Mouse (Mus musculus): ENCODE measurements around the gene 1700012B09Rik. TPM values are rescaled to one million over a fixed set of nuclear protein-coding genes. Genes with fewer than 3 reads are reported as not detected.

Gene 1700012B09Rik
- total RNA-seq, 2 experiments from 2014 or later, result 1.1 TPM; not detected in 1

DNA sequence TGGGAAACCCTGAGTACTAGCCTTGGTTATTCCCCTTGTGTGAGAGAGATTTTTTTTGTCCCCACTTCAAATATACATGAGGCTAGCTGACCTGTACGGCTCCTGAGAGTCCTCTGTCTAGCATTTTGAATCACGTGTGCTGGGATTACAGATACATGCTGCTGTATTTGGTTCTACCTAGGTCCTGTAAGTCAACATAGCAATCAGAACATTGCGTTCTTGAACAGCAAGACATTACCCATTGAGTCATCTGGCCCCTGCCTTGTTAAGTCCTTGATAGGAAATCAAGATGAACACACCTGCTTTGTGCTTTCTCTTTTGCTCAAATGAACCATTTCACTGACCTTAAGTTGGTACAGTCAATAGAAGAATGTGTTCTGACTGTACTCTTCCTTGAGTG is 16.4 kb downstream of the 1700012B09Rik start:
- Histone ChIP-seq H3K4me3 (no peak overlapping the region), H3K27ac (no peak overlapping the region)
- no peak for DNase-seq (ENCODE audit: low spot score in 2 of 2)
- TF ChIP-seq CTCF (conservative IDR thresholded peaks at IDR 0.05), result no peak

DNA sequence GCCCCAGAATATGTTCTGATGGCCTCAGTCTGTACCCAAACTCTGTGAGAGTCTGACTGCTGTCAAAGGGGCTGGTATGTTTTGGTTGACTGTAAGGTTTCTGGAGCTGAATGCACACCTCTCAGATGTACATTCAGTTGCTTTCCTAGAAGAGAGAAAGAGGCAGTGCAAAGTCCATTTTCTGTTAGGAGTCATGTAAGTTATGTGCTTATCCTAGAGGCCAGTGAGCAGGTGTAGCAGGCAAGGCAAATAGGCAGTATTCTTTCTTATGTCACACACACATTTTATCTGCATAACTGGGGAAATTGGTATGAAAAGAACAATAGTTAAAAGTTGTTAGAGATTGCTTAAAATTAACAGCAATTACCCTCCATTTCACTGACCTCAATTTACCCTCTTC is 16.9 kb downstream of the 1700012B09Rik start:
- Histone ChIP-seq H3K27ac (no peak overlapping the region), H3K4me3 (no peak overlapping the region)
- DNase-seq (ENCODE audit: low spot score in 2 of 2), result no peak
- TF ChIP-seq CTCF (conservative IDR thresholded peaks at IDR 0.05), result no peak

DNA sequence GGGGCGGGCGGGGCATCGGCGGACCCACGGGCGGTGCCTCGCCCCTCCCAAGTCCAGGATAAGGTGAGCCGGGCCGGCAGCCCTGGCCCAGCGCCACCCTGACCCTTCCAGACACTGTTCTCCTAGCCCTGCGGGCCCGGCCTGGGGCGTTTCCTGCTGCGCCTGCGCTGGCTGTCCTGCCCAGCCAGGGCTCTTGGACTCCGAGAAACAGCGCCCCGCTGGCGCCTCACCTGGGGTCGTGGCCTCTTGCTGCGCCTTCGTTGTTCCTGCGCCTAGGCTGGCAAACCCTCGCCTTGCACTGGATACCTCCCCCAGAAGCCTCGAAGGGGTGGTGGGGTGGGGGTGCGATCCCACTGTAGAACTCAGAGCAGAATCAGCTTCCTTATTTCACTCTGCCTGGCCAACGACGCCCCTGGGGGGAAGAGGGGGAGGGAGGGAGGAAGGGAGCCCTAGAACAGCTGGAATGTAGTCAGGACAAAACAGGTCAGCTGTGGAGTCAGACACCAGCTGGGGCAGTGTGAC is 18.8 kb downstream of the 1700012B09Rik start, which contains the start of gene Fut4:
Fut4 (minus strand) TSS at position 393 of the 522 bp plus-strand sequence.
- DNase-seq (ENCODE audit: low spot score in 2 of 2), result no peak
- Histone ChIP-seq H3K27ac (no peak within 1 kb of the TSS), H3K4me3 (peak within 1 kb of the TSS; percentile 49)
- no peak for TF ChIP-seq CTCF (conservative IDR thresholded peaks at IDR 0.05)

DNA sequence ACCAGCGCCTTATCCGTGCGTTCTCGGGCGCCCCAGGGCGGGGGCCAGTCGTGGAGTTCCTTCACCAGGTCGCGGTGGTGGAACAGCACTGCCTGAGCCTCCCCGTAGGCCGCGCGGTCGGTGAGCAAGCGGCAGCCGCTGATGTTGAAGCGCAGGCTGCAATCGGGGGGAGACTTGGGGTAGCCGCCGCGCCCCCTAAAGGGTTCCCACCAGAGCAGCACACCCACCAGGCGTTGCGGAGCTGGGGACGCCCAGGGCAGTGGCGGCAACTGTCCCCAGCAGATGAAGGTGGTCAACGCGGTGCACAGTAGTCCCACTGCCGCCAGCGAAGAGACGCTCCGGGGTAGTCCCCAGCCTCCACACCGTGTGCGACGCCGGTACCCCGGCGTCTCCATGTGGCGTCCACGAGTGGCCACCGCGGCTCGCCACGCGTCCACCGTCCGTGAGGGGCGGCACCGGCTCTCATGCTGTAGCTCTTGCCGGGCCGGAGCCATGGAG is 19.3 kb downstream of the 1700012B09Rik start:
- DNase-seq (ENCODE audit: low spot score in 2 of 2), result no peak
- TF ChIP-seq CTCF (conservative IDR thresholded peaks at IDR 0.05), result no peak
- no peak overlapping the region for H3K27ac ChIP-seq
- peak overlapping the region; percentile 49 for H3K4me3 ChIP-seq

DNA sequence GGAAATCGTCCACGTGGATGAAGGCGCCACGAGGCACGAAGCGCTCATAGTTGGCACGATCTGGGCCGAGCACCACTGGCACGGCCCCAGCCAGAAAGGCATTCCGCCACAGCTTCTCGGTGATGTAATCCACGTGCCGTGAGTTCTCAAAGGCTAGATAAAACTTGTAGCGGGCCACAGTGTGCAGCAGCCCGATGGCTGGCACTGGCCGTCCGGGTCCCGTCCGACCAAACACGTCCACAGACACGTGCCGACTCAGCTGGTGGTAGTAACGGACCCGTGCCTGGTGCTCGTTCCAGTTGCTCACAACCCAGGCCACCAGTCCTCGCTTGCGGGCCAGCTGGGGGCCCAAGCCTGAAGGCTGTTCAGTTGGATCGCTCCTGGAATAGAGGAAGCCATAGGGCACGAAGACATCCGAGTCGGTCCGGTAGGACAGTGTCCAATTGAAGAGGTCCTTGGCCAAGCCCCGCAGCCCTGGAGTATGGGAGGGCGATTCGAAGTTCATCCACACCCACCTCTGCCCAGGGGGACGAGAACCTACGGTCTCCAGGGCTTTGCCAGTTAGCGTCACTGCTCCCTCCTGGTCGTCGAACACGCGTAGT is 19.8 kb downstream of the 1700012B09Rik start:
- H3K27ac ChIP-seq, result no peak overlapping the region
- DNase-seq (ENCODE audit: low spot score in 2 of 2), result no peak
- peak overlapping the region; percentile 49; the same call in 1 of the 2 replicates for H3K4me3 ChIP-seq
- TF ChIP-seq CTCF (conservative IDR thresholded peaks at IDR 0.05), result no peak

DNA sequence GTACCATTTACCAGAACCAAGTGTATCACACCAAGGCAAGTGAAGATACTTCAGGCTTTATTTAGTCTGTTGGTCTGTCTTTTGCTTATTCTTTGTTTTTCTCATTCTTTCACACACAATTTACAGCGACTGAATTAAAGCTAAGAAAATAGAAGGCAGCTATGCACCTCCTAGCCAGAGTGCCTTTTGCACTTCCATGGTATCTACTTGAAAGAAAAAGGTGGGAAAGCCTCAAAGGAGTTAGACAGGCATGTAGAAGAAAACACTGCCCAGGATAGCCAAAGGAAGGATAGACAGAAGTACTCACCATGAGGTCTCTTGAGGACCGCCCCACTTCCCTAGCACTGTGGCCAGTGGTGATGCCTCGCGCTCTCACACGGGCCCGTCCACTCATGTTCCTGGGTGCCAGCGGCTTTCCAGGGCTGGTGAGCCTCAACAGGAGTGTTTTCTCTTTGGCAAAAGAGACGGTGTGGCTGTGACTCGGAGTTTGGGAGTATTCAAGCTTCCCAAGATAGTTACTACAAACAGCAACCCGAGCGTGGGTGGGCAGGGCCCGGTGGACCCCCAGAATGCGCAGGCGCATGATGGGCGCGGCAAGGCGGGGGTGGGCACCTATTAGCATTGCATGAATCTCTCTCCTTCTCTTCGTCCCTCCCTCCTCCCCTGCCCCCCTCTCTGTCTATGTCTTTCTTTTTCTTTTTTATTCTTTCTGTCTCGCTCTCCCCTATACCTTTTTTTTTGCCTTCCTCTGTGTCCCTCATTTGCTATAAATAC is 30.5 kb downstream of the 1700012B09Rik start, which contains the start of gene Piwil4:
Piwil4 (minus strand) TSS at position 583 of the 774 bp plus-strand sequence.
- no peak for TF ChIP-seq CTCF (conservative IDR thresholded peaks at IDR 0.05)
- no peak within 1 kb of the TSS for H3K27ac ChIP-seq
- no peak for DNase-seq (ENCODE audit: low spot score in 2 of 2)
- H3K4me3 ChIP-seq, result no peak within 1 kb of the TSS

DNA sequence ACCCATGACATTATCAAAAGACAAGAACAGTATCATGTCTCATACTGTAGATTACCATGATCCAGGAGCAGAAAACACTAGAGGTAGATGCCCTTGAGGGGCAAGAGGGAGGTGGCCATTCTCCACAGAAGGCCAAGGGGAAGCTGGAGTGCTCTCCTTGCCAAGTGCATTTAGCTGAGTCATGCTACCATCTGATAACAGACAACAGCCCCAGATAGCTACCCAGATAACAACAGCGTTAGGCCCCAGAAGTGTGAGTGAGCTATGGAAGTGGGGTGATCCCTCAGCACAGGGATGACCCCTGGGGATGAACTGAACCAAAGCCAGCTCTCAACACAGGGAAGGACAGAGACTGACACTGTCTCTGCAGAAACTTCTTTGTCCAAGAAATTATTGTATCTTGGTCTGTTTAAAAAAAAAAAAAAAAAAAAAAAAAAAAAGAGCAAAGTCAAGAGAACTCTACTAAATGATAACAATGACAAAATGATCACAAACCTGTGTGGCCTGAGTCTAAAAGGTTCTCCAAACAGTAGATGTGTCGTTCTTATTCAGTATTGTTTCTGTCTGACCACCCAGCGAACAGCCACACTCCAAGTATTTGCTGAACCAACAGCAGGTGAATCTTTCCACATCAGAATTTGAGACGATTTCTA is 31.2 kb downstream of the 1700012B09Rik start:
- Histone ChIP-seq H3K4me3 (no peak overlapping the region), H3K27ac (no peak overlapping the region)
- DNase-seq (ENCODE audit: low spot score in 2 of 2), result no peak
- TF ChIP-seq CTCF (conservative IDR thresholded peaks at IDR 0.05), result no peak

DNA sequence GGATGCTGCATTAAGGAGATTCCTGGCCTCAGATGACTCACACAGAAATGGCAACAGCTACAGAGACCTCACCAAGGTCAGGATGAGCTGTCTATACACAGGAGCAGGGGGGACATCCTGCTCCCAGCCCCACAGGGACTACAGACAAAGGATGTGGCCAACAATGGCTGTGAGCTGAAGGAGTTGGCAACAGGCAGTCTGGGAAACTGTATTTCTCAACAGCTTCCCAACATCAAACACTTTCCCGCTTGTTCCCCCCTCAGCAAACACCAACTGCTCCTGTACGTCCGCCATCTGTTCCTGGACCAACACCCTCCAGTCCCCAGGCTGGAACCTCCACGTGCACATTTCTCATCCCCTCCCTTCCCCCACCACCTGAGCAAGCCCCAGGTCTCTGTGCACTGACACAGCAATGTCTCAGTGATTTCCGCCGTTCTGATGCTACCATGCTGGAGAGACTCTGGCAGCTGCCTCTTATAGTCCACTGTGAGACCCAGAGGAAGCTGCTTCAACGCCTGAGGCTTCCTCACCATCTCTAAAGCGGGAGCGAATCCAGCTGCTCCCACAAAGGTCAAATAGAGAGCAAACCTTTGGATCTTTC is 39.8 kb downstream of the 1700012B09Rik start:
- DNase-seq (ENCODE audit: low spot score in 2 of 2), result no peak
- Histone ChIP-seq H3K27ac (no peak overlapping the region), H3K4me3 (no peak overlapping the region)
- no peak for TF ChIP-seq CTCF (conservative IDR thresholded peaks at IDR 0.05)

DNA sequence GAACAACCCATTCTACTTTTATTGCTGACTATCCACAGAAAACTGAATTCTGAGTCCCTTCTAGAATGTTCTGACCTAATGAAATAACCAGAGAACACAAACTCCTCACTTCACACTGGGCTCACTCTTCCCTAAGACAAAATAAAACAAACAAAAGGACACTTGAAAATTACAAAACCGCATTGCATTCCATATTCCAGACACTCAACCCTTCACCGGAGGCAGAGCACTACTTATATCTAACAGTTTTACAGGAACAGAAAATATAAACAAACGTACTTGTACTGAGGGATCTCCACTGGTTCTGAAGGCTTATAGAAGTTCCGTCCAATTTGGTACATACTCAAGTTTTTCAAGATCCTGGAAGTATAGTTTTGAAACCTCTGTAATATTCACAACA is 42.5 kb downstream of the 1700012B09Rik start:
- H3K4me3 ChIP-seq, result no peak overlapping the region
- no peak for DNase-seq (ENCODE audit: low spot score in 2 of 2)
- no peak overlapping the region for H3K27ac ChIP-seq
- no peak for TF ChIP-seq CTCF (conservative IDR thresholded peaks at IDR 0.05)

DNA sequence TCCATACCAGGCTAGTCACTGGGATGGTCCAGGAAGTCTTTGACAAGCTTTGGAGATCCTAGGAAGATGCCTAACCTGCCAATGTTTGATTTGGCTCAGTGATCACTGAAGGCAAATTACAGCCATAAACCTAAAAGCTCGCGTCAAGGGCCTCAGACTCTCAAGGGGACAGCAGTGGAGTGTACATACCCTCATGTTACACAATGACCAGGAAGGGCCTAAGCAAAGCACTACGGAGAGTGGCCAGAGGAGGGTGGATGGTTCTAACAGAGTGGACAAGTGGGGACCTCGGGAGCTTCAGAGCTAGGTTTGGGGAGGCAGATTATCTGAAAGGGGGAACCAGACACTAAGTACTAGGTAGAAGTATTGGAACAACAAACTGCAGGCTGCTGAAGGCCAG is 44.2 kb downstream of the 1700012B09Rik start:
- no peak overlapping the region for H3K27ac ChIP-seq
- no peak for TF ChIP-seq CTCF (conservative IDR thresholded peaks at IDR 0.05)

DNA sequence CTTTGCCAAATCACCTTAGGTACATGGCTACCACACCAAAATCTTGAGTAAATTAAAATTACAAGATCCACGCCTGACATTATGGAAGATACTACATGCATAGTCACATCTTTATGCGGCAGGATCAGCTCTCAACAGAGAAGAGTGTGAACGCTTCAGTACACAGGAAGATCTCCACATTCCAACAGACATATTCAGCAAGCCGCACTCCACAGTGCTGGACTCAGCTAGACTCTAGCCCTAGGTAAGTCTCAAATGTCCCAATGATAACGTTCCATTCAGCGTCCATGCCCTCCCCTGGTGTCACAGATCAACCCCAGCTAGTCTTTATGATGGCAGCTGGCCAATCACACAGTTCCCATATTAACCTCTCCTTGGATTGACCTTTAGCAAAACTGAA is 44.8 kb downstream of the 1700012B09Rik start:
- H3K4me3 ChIP-seq, result no peak overlapping the region
- no peak for TF ChIP-seq CTCF (conservative IDR thresholded peaks at IDR 0.05)
- no peak for DNase-seq (ENCODE audit: low spot score in 2 of 2)
- no peak overlapping the region for H3K27ac ChIP-seq

More for the DNA sequence above, 44.2 kb downstream of the 1700012B09Rik start:
- DNase-seq (ENCODE audit: low spot score in 2 of 2), result no peak
- no peak overlapping the region for H3K4me3 ChIP-seq

DNA sequence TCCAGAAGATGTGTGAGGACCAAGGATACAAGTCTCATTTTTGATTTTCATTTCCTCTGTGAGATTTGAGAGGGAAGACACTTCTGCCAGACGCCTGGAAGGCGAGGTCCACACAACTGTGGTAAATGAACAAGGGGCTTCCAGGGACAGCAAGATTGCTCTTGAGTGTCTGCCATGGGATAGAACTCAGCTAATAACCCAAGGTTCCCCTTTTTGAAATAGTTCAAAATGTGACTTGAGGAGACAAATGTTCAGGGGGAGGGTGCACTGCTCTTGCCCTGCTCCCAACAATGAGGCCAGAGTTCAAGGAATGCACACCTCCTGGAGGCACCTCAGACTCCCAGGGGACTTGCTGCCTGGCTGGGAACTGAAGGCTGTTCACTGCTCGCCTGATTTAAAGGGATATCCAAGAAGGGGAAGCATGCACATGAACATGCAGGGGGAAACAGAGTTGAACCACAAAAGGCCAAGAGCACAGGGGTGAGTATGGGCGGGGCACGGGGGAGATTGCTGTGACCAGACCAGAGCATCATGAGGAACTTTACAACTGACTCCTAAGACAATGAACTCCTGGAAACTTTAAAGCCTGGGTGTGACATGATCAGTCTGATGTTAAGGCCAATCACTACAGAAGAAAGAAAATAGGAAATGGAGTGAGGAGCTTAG is 45.9 kb downstream of the 1700012B09Rik start:
- TF ChIP-seq CTCF (conservative IDR thresholded peaks at IDR 0.05), result no peak
- H3K27ac ChIP-seq, result no peak overlapping the region
- H3K4me3 ChIP-seq, result no peak overlapping the region
- no peak for DNase-seq (ENCODE audit: low spot score in 2 of 2)

Measured in layer of hippocampus, adult 2 months (tissue).